Mouse (Mus musculus) urinary bladder, postnatal 25 days (tissue): ENCODE measurements around the gene Pilra.
"Not testable (repeated sequence)": the region's sequence is repeated elsewhere in the genome, so short reads cannot be mapped to it uniquely, and the experiment has no call there.

Experiments used
- DNase-seq: peaks from one replicate; pipeline ENCODE4 v3.0.0; 2022; ENCODE audit warnings: low spot score

Gene Pilra

GRCm38 (mm10) chr5:137835966-137836520 lies at the start of gene Pilra:
TSS of gene Pilra (minus strand) at chr5:137836281.
- not testable (repeated sequence) for DNase-seq

- no peak for DNase-seq
Measured at GRCm38 (mm10) chr5:137883345-137883744, 47.3 kb upstream of the Pilra start.

GRCm38 (mm10) chr5:137882922-137883321 lies 46.8 kb upstream of the Pilra start:
- DNase-seq = no peak

- DNase-seq = no peak
Measured at GRCm38 (mm10) chr5:137877860-137878259, 41.8 kb upstream of the Pilra start.

- DNase-seq = no peak
Measured at GRCm38 (mm10) chr5:137875054-137875453, 39.0 kb upstream of the Pilra start.

GRCm38 (mm10) chr5:137872381-137872702 lies 36.3 kb upstream of the Pilra start:
- not testable (repeated sequence) for DNase-seq

GRCm38 (mm10) chr5:137871644-137872380 lies 35.7 kb upstream of the Pilra start, which contains the start of gene Pilrb2:
TSS of gene Pilrb2 (minus strand) at chr5:137871815.
- DNase-seq = not testable (repeated sequence)

GRCm38 (mm10) chr5:137868600-137868999 lies 32.5 kb upstream of the Pilra start:
- DNase-seq = not testable (repeated sequence)

- DNase-seq = not testable (repeated sequence)
Measured at GRCm38 (mm10) chr5:137864008-137864407, 27.9 kb upstream of the Pilra start.

- DNase-seq = not testable (repeated sequence)
Measured at GRCm38 (mm10) chr5:137857960-137858710, 22.1 kb upstream of the Pilra start, which contains the start of gene Pilrb1. TSS of gene Pilrb1 (minus strand) at chr5:137858106.

GRCm38 (mm10) chr5:137856870-137857269 lies 20.8 kb upstream of the Pilra start:
- not testable (repeated sequence) for DNase-seq

- not testable (repeated sequence) for DNase-seq
Measured at GRCm38 (mm10) chr5:137854907-137855306, 18.8 kb upstream of the Pilra start.

GRCm38 (mm10) chr5:137850313-137850712 lies 14.2 kb upstream of the Pilra start:
- DNase-seq = not testable (repeated sequence)

- DNase-seq = not testable (repeated sequence)
Measured at GRCm38 (mm10) chr5:137837110-137837509, 1.0 kb upstream of the Pilra start.

- no peak for DNase-seq
Measured at GRCm38 (mm10) chr5:137836611-137837010, 530 bp upstream of the Pilra start.

GRCm38 (mm10) chr5:137833500-137833899 lies 2.6 kb downstream of the Pilra start:
- no peak for DNase-seq

- DNase-seq = no peak
Measured at GRCm38 (mm10) chr5:137831506-137831905, 4.6 kb downstream of the Pilra start.

- DNase-seq = no peak
Measured at GRCm38 (mm10) chr5:137831106-137831505, 5.0 kb downstream of the Pilra start.

GRCm38 (mm10) chr5:137830238-137830637 lies 5.8 kb downstream of the Pilra start:
- no peak for DNase-seq

GRCm38 (mm10) chr5:137828694-137829093 lies 7.4 kb downstream of the Pilra start:
- DNase-seq = no peak

- no peak for DNase-seq
Measured at GRCm38 (mm10) chr5:137826421-137826820, 9.7 kb downstream of the Pilra start.

- no peak for DNase-seq
Measured at GRCm38 (mm10) chr5:137825971-137826370, 10.1 kb downstream of the Pilra start.

- DNase-seq = no peak
Measured at GRCm38 (mm10) chr5:137825030-137825429, 11.1 kb downstream of the Pilra start.
